Mouse (Mus musculus): ENCODE results near the gene Trp53bp2.

Gene Trp53bp2

GRCm38 (mm10) chr1:182460291-182461244 lies 51.6 kb downstream of the Trp53bp2 start:
- no peak for DNase-seq (ENCODE audit: inconsistent age in 2 of 2, low spot score in 1 of 2)

- DNase-seq (ENCODE audit: inconsistent age in 2 of 2, low spot score in 1 of 2): no peak
Observed at GRCm38 (mm10) chr1:182461261-182461660, 52.3 kb downstream of the Trp53bp2 start.

GRCm38 (mm10) chr1:182461813-182462212 lies 52.8 kb downstream of the Trp53bp2 start:
- DNase-seq (ENCODE audit: inconsistent age in 2 of 2, low spot score in 1 of 2): peak in 1 of 2 experiments; percentile 53

- no peak for DNase-seq (ENCODE audit: inconsistent age in 2 of 2, low spot score in 1 of 2)
Observed at GRCm38 (mm10) chr1:182465309-182465708, 56.3 kb downstream of the Trp53bp2 start.

GRCm38 (mm10) chr1:182465978-182466377 lies 57.0 kb downstream of the Trp53bp2 start:
- DNase-seq (ENCODE audit: inconsistent age in 2 of 2, low spot score in 1 of 2): no peak

- peak in 1 of 2 experiments; percentile 35 for DNase-seq (ENCODE audit: inconsistent age in 2 of 2, low spot score in 1 of 2)
Observed at GRCm38 (mm10) chr1:182475005-182475796, 66.2 kb downstream of the Trp53bp2 start.

- no peak for DNase-seq (ENCODE audit: inconsistent age in 2 of 2, low spot score in 1 of 2)
Observed at GRCm38 (mm10) chr1:182478935-182479334, 70.0 kb downstream of the Trp53bp2 start.

- no peak for DNase-seq (ENCODE audit: inconsistent age in 2 of 2, low spot score in 1 of 2)
Observed at GRCm38 (mm10) chr1:182481138-182481537, 72.2 kb downstream of the Trp53bp2 start.

- DNase-seq (ENCODE audit: inconsistent age in 2 of 2, low spot score in 1 of 2): no peak
Observed at GRCm38 (mm10) chr1:182481646-182482295, 72.8 kb downstream of the Trp53bp2 start.

GRCm38 (mm10) chr1:182482991-182483909 lies 74.3 kb downstream of the Trp53bp2 start:
- no peak for DNase-seq (ENCODE audit: inconsistent age in 2 of 2, low spot score in 1 of 2)

GRCm38 (mm10) chr1:182483910-182484274 lies 74.9 kb downstream of the Trp53bp2 start:
- DNase-seq (ENCODE audit: inconsistent age in 2 of 2, low spot score in 1 of 2): peak; percentile 26 to 45

- DNase-seq (ENCODE audit: inconsistent age in 2 of 2, low spot score in 1 of 2): no peak
Observed at GRCm38 (mm10) chr1:182488503-182488902, 79.5 kb downstream of the Trp53bp2 start.

GRCm38 (mm10) chr1:182489803-182490452 lies 81.0 kb downstream of the Trp53bp2 start:
- DNase-seq (ENCODE audit: inconsistent age in 2 of 2, low spot score in 1 of 2): peak; percentile 95 to 97

GRCm38 (mm10) chr1:182490568-182490967 lies 81.6 kb downstream of the Trp53bp2 start:
- no peak for DNase-seq (ENCODE audit: inconsistent age in 2 of 2, low spot score in 1 of 2)

- DNase-seq (ENCODE audit: inconsistent age in 2 of 2, low spot score in 1 of 2): no peak
Observed at GRCm38 (mm10) chr1:182491839-182492238, 82.9 kb downstream of the Trp53bp2 start.

- DNase-seq (ENCODE audit: inconsistent age in 2 of 2, low spot score in 1 of 2): no peak
Observed at GRCm38 (mm10) chr1:182494285-182495145, 85.5 kb downstream of the Trp53bp2 start.

GRCm38 (mm10) chr1:182496685-182497084 lies 87.7 kb downstream of the Trp53bp2 start:
- no peak for DNase-seq (ENCODE audit: inconsistent age in 2 of 2, low spot score in 1 of 2)

- no peak for DNase-seq (ENCODE audit: inconsistent age in 2 of 2, low spot score in 1 of 2)
Observed at GRCm38 (mm10) chr1:182497736-182498135, 88.8 kb downstream of the Trp53bp2 start.
